8 mouse cellular contexts compared by ENCODE assay signal in the genomic region with DNA sequence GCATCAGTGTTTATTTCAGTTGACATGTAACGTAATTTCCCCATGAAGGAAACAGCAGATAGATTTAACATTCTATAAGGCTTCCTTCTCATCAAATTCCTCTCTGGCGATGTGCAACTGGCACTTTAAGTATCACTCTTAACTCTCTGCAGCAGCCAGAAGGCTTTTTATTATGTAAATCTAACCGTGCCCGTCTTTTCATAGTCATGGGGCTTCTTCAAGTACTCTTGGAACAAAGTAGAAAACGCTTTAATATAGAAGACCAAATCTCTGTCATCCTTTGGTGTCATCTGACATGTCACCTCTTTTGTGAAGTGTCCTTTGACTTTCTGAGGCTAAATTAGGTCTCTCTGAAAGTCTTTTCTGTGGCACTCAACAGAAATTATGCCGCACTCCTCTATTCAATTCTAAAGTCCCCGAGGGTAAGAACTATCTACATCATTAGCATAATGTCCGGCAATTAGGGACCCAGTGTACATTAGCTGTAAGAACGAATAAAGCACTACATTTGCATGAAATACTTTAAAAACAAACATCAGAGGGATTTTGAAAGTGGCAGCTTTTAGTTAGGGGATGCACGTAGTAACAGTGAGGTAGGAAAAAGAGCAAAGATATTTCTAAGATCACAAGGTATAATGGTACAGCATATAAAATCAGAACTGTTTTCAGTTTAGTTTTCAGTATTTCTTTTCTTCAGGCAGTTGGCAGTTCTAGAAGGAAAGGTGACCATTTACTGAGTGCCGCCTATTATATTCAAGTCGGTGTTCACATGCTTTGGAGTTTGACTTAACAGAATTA. TPM values are rescaled to one million over a fixed set of nuclear protein-coding genes. Genes with fewer than 3 reads are reported as not detected.
A peak's percentile ranks its signal among the peaks of the same experiment; 100 is the strongest.
DNase-seq lines count a peak whose midpoint lies in the region; ATAC-seq and TF ChIP-seq lines count a peak whose summit lies in the region.

No protein-coding gene starts in this region.

- TF ChIP-seq POLR2A in bone marrow macrophage, adult 2 months (IDR thresholded peaks at IDR 0.05; ENCODE audit: borderline replicate concordance, low read depth, low read length), result no peak

- no peak for TF ChIP-seq EP300 in heart, postnatal 0 days (IDR thresholded peaks at IDR 0.05; ENCODE audit: low read depth)

- H3K9ac ChIP-seq in heart, postnatal 0 days (replicated peaks; ENCODE audit: low read depth, low read length), result peak overlapping the region; percentile 98; the same call in 1 of the 2 replicates
- peak overlapping the region; percentile 88 for H3K9ac ChIP-seq in hindbrain, embryonic 14.5 days
- H3K9ac ChIP-seq in midbrain, embryonic 14.5 days (replicated peaks; ENCODE audit: low read length), result peak overlapping the region; percentile 89

- intact Hi-C loops in heart, postnatal 25 days (cut with DNase I), result loop anchor here (5.0 to 10.0 kb wide), 2 partner anchors 66 to 138 kb away; a partner anchor contains a TSS

- WGBS in heart, postnatal 0 days, result 25% methylated on average over 12 of the region's 12 CpGs
- 8% methylated on average over 12 of the region's 12 CpGs for WGBS in hindbrain, embryonic 14.5 days
- WGBS in midbrain, embryonic 14.5 days, result 4% methylated on average over 12 of the region's 12 CpGs

- peaks cover 34% of the 10 kb centered on the region for H3K4me1 ChIP-seq in heart, postnatal 0 days (ENCODE audit: control insufficient read depth, insufficient read depth)
- peaks cover 13% of the 10 kb centered on the region for H3K4me1 ChIP-seq in bone marrow macrophage, adult 2 months (ENCODE audit: control insufficient read depth, insufficient read depth, low read length)
- H3K4me1 ChIP-seq in hindbrain, embryonic 14.5 days (replicated peaks; ENCODE audit: control insufficient read depth, insufficient read depth, low read length), result peaks cover 27% of the 10 kb centered on the region
- peaks cover 37% of the 10 kb centered on the region for H3K4me1 ChIP-seq in midbrain, embryonic 14.5 days (ENCODE audit: control insufficient read depth, insufficient read depth, low read length)

- no peaks in the 10 kb centered on the region for H3K27me3 ChIP-seq in heart, postnatal 0 days (ENCODE audit: control insufficient read depth, insufficient read depth, low read length)
- H3K27me3 ChIP-seq in hindbrain, embryonic 14.5 days (ENCODE audit: control insufficient read depth, insufficient read depth, low read length), result no peaks in the 10 kb centered on the region
- H3K27me3 ChIP-seq in midbrain, embryonic 14.5 days (ENCODE audit: control insufficient read depth, insufficient read depth, low read length), result no peaks in the 10 kb centered on the region

- peak overlapping the region; percentile 99; the same call in 1 of the 2 replicates for H3K27ac ChIP-seq in heart, postnatal 0 days (ENCODE audit: low read depth)
- no peak overlapping the region for H3K27ac ChIP-seq in bone marrow macrophage, adult 2 months (ENCODE audit: insufficient read depth, low read depth, low read length)
- H3K27ac ChIP-seq in hindbrain, embryonic 14.5 days, result peak overlapping the region; percentile 99
- peak overlapping the region; percentile 98 for H3K27ac ChIP-seq in midbrain, embryonic 14.5 days (replicated peaks; ENCODE audit: low read depth, low read length)

- no peak for DNase-seq in heart, postnatal 0 days (ENCODE audit: low spot score)
- DNase-seq in heart, postnatal 25 days (ENCODE audit: low spot score), result no peak
- DNase-seq in hindbrain, embryonic 14.5 days (ENCODE audit: low spot score), result no peak
- peak; percentile 56 for DNase-seq in midbrain, embryonic 14.5 days
- no peak for DNase-seq in cerebellum, postnatal 4 days (ENCODE audit: low spot score in 2 of 2)
- no peak for DNase-seq in frontal cortex, postnatal 10 days (ENCODE audit: low spot score in 2 of 2)
- no peak for DNase-seq in layer of hippocampus, adult 18-20 months (ENCODE audit: low spot score in 2 of 2)

- no peak for TF ChIP-seq CTCF in heart, postnatal 0 days (IDR thresholded peaks at IDR 0.05; ENCODE audit: low read depth)
- TF ChIP-seq CTCF in bone marrow macrophage, adult 2 months (IDR thresholded peaks at IDR 0.05; ENCODE audit: low read depth, low read length), result no peak

- no peaks in the 10 kb centered on the region for H3K36me3 ChIP-seq in heart, postnatal 0 days (replicated peaks; ENCODE audit: control insufficient read depth, insufficient read depth, low read length)
- H3K36me3 ChIP-seq in hindbrain, embryonic 14.5 days (replicated peaks; ENCODE audit: control insufficient read depth, insufficient read depth), result no peaks in the 10 kb centered on the region
- H3K36me3 ChIP-seq in midbrain, embryonic 14.5 days (ENCODE audit: control insufficient read depth, insufficient read depth, low read length), result no peaks in the 10 kb centered on the region

- peak overlapping the region; percentile 68 for H3K4me2 ChIP-seq in heart, postnatal 0 days (ENCODE audit: low read depth, low read length)
- peak overlapping the region; percentile 78 for H3K4me2 ChIP-seq in hindbrain, embryonic 14.5 days (replicated peaks)
- H3K4me2 ChIP-seq in midbrain, embryonic 14.5 days (ENCODE audit: low read length), result peak overlapping the region; percentile 81

- no peak for ATAC-seq in heart, postnatal 0 days (ENCODE audit: insufficient read depth, low read depth)
- ATAC-seq in hindbrain, embryonic 14.5 days (ENCODE audit: low FRiP score), result no peak
- no peak for ATAC-seq in midbrain, embryonic 14.5 days (ENCODE audit: low FRiP score, low TSS enrichment)

- no peaks in the 10 kb centered on the region for H3K9me3 ChIP-seq in heart, postnatal 0 days (replicated peaks; ENCODE audit: control insufficient read depth, low read length)
- H3K9me3 ChIP-seq in hindbrain, embryonic 14.5 days (ENCODE audit: control insufficient read depth, low read length), result no peaks in the 10 kb centered on the region
- no peaks in the 10 kb centered on the region for H3K9me3 ChIP-seq in midbrain, embryonic 14.5 days (ENCODE audit: control insufficient read depth, low read length)

- peak overlapping the region; percentile 98 for H3K4me3 ChIP-seq in heart, postnatal 0 days (ENCODE audit: low read depth, low read length)
- H3K4me3 ChIP-seq in bone marrow macrophage, adult 2 months (ENCODE audit: insufficient read depth, low read length), result peak overlapping the region; percentile 89
- H3K4me3 ChIP-seq in hindbrain, embryonic 14.5 days (replicated peaks; ENCODE audit: low read length), result peak overlapping the region; percentile 89
- peak overlapping the region; percentile 93 for H3K4me3 ChIP-seq in midbrain, embryonic 14.5 days (replicated peaks; ENCODE audit: low read depth, low read length)

RNA-seq across cellular contexts. Expression of a gene that starts 1.2 kb away (rescaled TPM):
- 4.0 and 11.1 TPM in 2 replicates for total RNA-seq in heart, postnatal 0 days (2014; rRNA removed; ENCODE audit: low replicate concordance)
- polyA plus RNA-seq in heart, postnatal 0 days (2015; fragmentation: Nextera tagmentation; extraction: Ambion mirVana), result 8.9 and 12.1 TPM in 2 replicates
- total RNA-seq in heart, postnatal 25 days (2021), result 1 to 10 TPM; 7.8 to 9.4 TPM
- polyA plus RNA-seq in bone marrow macrophage, adult 2 months (2012; ENCODE audit: insufficient read depth, insufficient read length, missing spikeins), result 7.8 and 8.3 TPM in 2 replicates
- 16.5 and 16.6 TPM in 2 replicates for polyA plus RNA-seq in hindbrain, embryonic 14.5 days (2014; fragmentation: Nextera tagmentation; extraction: Ambion mirVana)
- 24.5 and 27.3 TPM in 2 replicates for polyA plus RNA-seq in midbrain, embryonic 14.5 days (2014; fragmentation: Nextera tagmentation; extraction: Ambion mirVana)
- 10 to 100 TPM; 13.8 to 14.7 TPM for total RNA-seq in layer of hippocampus, adult 18-20 months (2021)

RNA-seq across cellular contexts. Expression of a gene that starts 1.7 kb away (rescaled TPM):
- total RNA-seq in heart, postnatal 0 days (2014; rRNA removed; ENCODE audit: low replicate concordance), result 14.1 and 26.5 TPM in 2 replicates
- polyA plus RNA-seq in heart, postnatal 0 days (2015; fragmentation: Nextera tagmentation; extraction: Ambion mirVana), result 5.1 and 5.3 TPM in 2 replicates
- total RNA-seq in heart, postnatal 25 days (2021), result 10 to 100 TPM; 11.6 to 17.2 TPM
- 91.6 and 110 TPM in 2 replicates for polyA plus RNA-seq in bone marrow macrophage, adult 2 months (2012; ENCODE audit: insufficient read depth, insufficient read length, missing spikeins)
- polyA plus RNA-seq in hindbrain, embryonic 14.5 days (2014; fragmentation: Nextera tagmentation; extraction: Ambion mirVana), result 21.2 and 24.4 TPM in 2 replicates
- polyA plus RNA-seq in midbrain, embryonic 14.5 days (2014; fragmentation: Nextera tagmentation; extraction: Ambion mirVana), result 25.4 and 28.6 TPM in 2 replicates
- 10 to 100 TPM; 40.0 to 46.7 TPM for total RNA-seq in layer of hippocampus, adult 18-20 months (2021)

RNA-seq across cellular contexts. Expression of a gene that starts 20.7 kb away (rescaled TPM):
- total RNA-seq in heart, postnatal 0 days (2014; rRNA removed; ENCODE audit: low replicate concordance), result 6.0 and 17.2 TPM in 2 replicates
- polyA plus RNA-seq in heart, postnatal 0 days (2015; fragmentation: Nextera tagmentation; extraction: Ambion mirVana), result 21.3 and 21.6 TPM in 2 replicates
- total RNA-seq in heart, postnatal 25 days (2021), result 10 to 100 TPM; 10.3 to 15.0 TPM
- 35.2 and 41.0 TPM in 2 replicates for polyA plus RNA-seq in bone marrow macrophage, adult 2 months (2012; ENCODE audit: insufficient read depth, insufficient read length, missing spikeins)
- 42.0 and 42.8 TPM in 2 replicates for polyA plus RNA-seq in hindbrain, embryonic 14.5 days (2014; fragmentation: Nextera tagmentation; extraction: Ambion mirVana)
- polyA plus RNA-seq in midbrain, embryonic 14.5 days (2014; fragmentation: Nextera tagmentation; extraction: Ambion mirVana), result 32.5 and 43.3 TPM in 2 replicates
- total RNA-seq in layer of hippocampus, adult 18-20 months (2021), result 10 to 100 TPM; 37.9 to 39.6 TPM
